Mouse (Mus musculus) midbrain, postnatal 0 days (tissue): ENCODE measurements around the gene Robo1. TPM values are rescaled to one million over a fixed set of nuclear protein-coding genes. Genes with fewer than 3 reads are reported as not detected.
A peak's percentile ranks its signal among the peaks of the same experiment; 100 is the strongest.

Experiments
- ATAC-seq: fragments of 200-750 bp; cut with Nextera tagmentation; 2 replicates; pipeline ENCODE4 v1.8.0; 2017; ENCODE audit warnings: moderate number of reproducible peaks, mild to moderate bottlenecking, moderate TSS enrichment, moderate library complexity; ENCODE audit not compliant: low FRiP score
- DNase-seq: peaks from one replicate; pipeline ENCODE4 v3.0.0-alpha.2; 2015; ENCODE audit warnings: low spot score
- H3K27ac ChIP-seq: fragments of 300-500 bp; sonication (generic); 2 replicates; pipeline ENCODE4 v1.5.1; 2014; ENCODE audit warnings: low read depth, mild to moderate bottlenecking, low read length, mixed read lengths
- H3K27me3 ChIP-seq: fragments of 300-500 bp; sonication (generic); 2 replicates; pipeline ENCODE4 v1.6.1; 2014; ENCODE audit warnings: low read length, control low read depth, mixed read lengths; ENCODE audit not compliant: insufficient read depth
- H3K36me3 ChIP-seq: fragments of 300-500 bp; sonication (generic); 2 replicates; pipeline ENCODE4 v1.6.1; 2014; ENCODE audit warnings: low read length, control low read depth, mixed read lengths; ENCODE audit not compliant: insufficient read depth
- H3K4me1 ChIP-seq: fragments of 300-500 bp; sonication (generic); 2 replicates; pipeline ENCODE4 v1.6.1; 2014; ENCODE audit warnings: mild to moderate bottlenecking, control low read depth, antibody characterized with exemption, low read length, mixed read lengths; ENCODE audit not compliant: insufficient read depth
- H3K4me2 ChIP-seq: fragments of 300-500 bp; sonication (generic); 2 replicates; pipeline ENCODE4 v1.6.1; 2014; ENCODE audit warnings: low read depth, mild to moderate bottlenecking, low read length, mixed read lengths; ENCODE audit not compliant: poor library complexity, severe bottlenecking
- H3K4me3 ChIP-seq: fragments of 300-500 bp; sonication (generic); 2 replicates; pipeline ENCODE4 v1.5.1; 2014; ENCODE audit warnings: low read depth, mild to moderate bottlenecking, low read length, moderate library complexity
- H3K9ac ChIP-seq: fragments of 300-500 bp; sonication (generic); replicated peaks from 2 replicates; pipeline ENCODE4 v1.6.1; 2014; ENCODE audit warnings: mild to moderate bottlenecking, low read length, moderate library complexity, mixed read lengths; ENCODE audit not compliant: poor library complexity, severe bottlenecking
- H3K9me3 ChIP-seq: fragments of 300-500 bp; sonication (generic); 2 replicates; pipeline ENCODE4 v1.6.1; 2016; ENCODE audit warnings: low read length, control low read depth
- CTCF ChIP-seq: IDR thresholded peaks from 2 replicates; pipeline ENCODE4 v1.5.1; 2016; ENCODE audit warnings: antibody characterized with exemption, mild to moderate bottlenecking
- WGBS: fragments of 180-500 bp; shearing (Covaris S2); extraction: QIAGEN DNeasy Blood & Tissue Kit; methylation state at CpG from one replicate; pipeline ENCODE4 v1.1.7; 2014; 5-methylcytosine and 5-hydroxymethylcytosine counted together
- polyA plus RNA-seq: library from polyadenylated mRNA; unstranded; fragments of >200 nt; fragmentation: Nextera tagmentation; extraction: Ambion mirVana; gene quantifications from 2 replicates; pipeline ENCODE4 v1.2.1, GENCODE M21; 2015
- total RNA-seq: library from RNA; depleted of rRNA; stranded (reverse); fragments of >200 nt; gene quantifications from 2 replicates; pipeline ENCODE4 v1.2.3, GENCODE M21; 2014

Robo1 gene
- total and polyA plus RNA-seq, 2 experiments from 2014 or later, result 31.4 to 96.1 TPM

- Histone ChIP-seq H3K4me3 (no peak overlapping the region), H3K9ac (no peak overlapping the region), H3K36me3 (no peaks in the 10 kb centered on the region), H3K4me1 (no peaks in the 10 kb centered on the region), H3K4me2 (no peak overlapping the region), H3K27me3 (no peaks in the 10 kb centered on the region), H3K9me3 (no peaks in the 10 kb centered on the region), H3K27ac (no peak overlapping the region)
- no peak for TF ChIP-seq CTCF
- 76% methylated on average over 5 of the region's 5 CpGs for WGBS
- ATAC-seq (no peak), DNase-seq (no peak)
Observed at GRCm38 (mm10) chr16:72419328-72420066, 111.4 kb downstream of the Robo1 start.

- no peak for TF ChIP-seq CTCF
- Histone ChIP-seq H3K27me3 (no peaks in the 10 kb centered on the region), H3K9ac (no peak overlapping the region), H3K4me3 (no peak overlapping the region), H3K4me1 (no peaks in the 10 kb centered on the region), H3K27ac (no peak overlapping the region), H3K9me3 (no peaks in the 10 kb centered on the region), H3K36me3 (no peaks in the 10 kb centered on the region), H3K4me2 (no peak overlapping the region)
- WGBS, result 77% methylated on average over 4 of the region's 4 CpGs
- DNase-seq, result no peak
- no peak for ATAC-seq
Observed at GRCm38 (mm10) chr16:72422426-72422825, 114.3 kb downstream of the Robo1 start.

- Histone ChIP-seq H3K27me3 (no peaks in the 10 kb centered on the region), H3K4me1 (no peaks in the 10 kb centered on the region), H3K36me3 (no peaks in the 10 kb centered on the region), H3K27ac (no peak overlapping the region), H3K9ac (no peak overlapping the region), H3K4me2 (no peak overlapping the region), H3K9me3 (no peaks in the 10 kb centered on the region), H3K4me3 (no peak overlapping the region)
- no peak for TF ChIP-seq CTCF
- ATAC-seq, result no peak
- no peak for DNase-seq
Observed at GRCm38 (mm10) chr16:72434396-72434795, 126.3 kb downstream of the Robo1 start.

- peak overlapping the region; percentile 24; the same call in 1 of the 2 replicates for H3K4me2 ChIP-seq
- ATAC-seq (no peak), DNase-seq (no peak)
- no peaks in the 10 kb centered on the region for H3K4me1 ChIP-seq
- no peak for TF ChIP-seq CTCF
- H3K9ac ChIP-seq, result no peak overlapping the region
- no peaks in the 10 kb centered on the region for H3K27me3 ChIP-seq
- 37% methylated on average over 18 of the region's 18 CpGs for WGBS
- H3K27ac ChIP-seq, result no peak overlapping the region
- no peak overlapping the region for H3K4me3 ChIP-seq
- no peaks in the 10 kb centered on the region for H3K9me3 ChIP-seq
- no peaks in the 10 kb centered on the region for H3K36me3 ChIP-seq
Observed at GRCm38 (mm10) chr16:72444428-72445135, 136.5 kb downstream of the Robo1 start.

GRCm38 (mm10) chr16:72458155-72458554 lies 150.0 kb downstream of the Robo1 start:
- 58% methylated on average over 10 of the region's 10 CpGs for WGBS
- TF ChIP-seq CTCF, result no peak

GRCm38 (mm10) chr16:72458576-72458975 lies 150.5 kb downstream of the Robo1 start:
- WGBS, result 67% methylated on average over 10 of the region's 10 CpGs
- H3K27me3 ChIP-seq, result no peaks in the 10 kb centered on the region
- DNase-seq (no peak), ATAC-seq (no peak)
- no peak overlapping the region for H3K9ac ChIP-seq
- H3K4me3 ChIP-seq, result no peak overlapping the region
- H3K36me3 ChIP-seq, result no peaks in the 10 kb centered on the region
- H3K4me2 ChIP-seq, result no peak overlapping the region
- H3K9me3 ChIP-seq, result no peaks in the 10 kb centered on the region
- no peaks in the 10 kb centered on the region for H3K4me1 ChIP-seq
- no peak overlapping the region for H3K27ac ChIP-seq
- no peak for TF ChIP-seq CTCF

More at GRCm38 (mm10) chr16:72458155-72458554, 150.0 kb downstream of the Robo1 start:
- H3K27ac ChIP-seq, result no peak overlapping the region
- H3K27me3 ChIP-seq, result no peaks in the 10 kb centered on the region
- H3K9ac ChIP-seq, result no peak overlapping the region
- no peak for ATAC-seq
- DNase-seq, result no peak
- H3K4me2 ChIP-seq, result no peak overlapping the region
- no peak overlapping the region for H3K4me3 ChIP-seq
- no peaks in the 10 kb centered on the region for H3K9me3 ChIP-seq
- no peaks in the 10 kb centered on the region for H3K36me3 ChIP-seq
- H3K4me1 ChIP-seq, result no peaks in the 10 kb centered on the region
